Mouse (Mus musculus) cerebellum, adult 2 months (tissue): Measurements from ENCODE around the gene Gpr15.

Experiments used
- CTCF ChIP-seq: fragments of 200-500 bp; IDR thresholded peaks from 2 replicates; pipeline ENCODE4 v1.5.1; 2011; ENCODE audit warnings: low read depth, mild to moderate bottlenecking, control low read depth, low read length, moderate library complexity, borderline replicate concordance; ENCODE audit not compliant: insufficient read depth
- POLR2A ChIP-seq: fragments of 200-500 bp; IDR thresholded peaks from 2 replicates; pipeline ENCODE4 v1.6.1; 2011; ENCODE audit warnings: low read length, control low read depth, borderline replicate concordance; ENCODE audit not compliant: insufficient read depth

- TF ChIP-seq CTCF (no peak), POLR2A (no peak)
Observed at GRCm38 (mm10) chr16:58756191-58756590, 37.3 kb upstream of the Gpr15 start.
